Mouse (Mus musculus) heart, postnatal 0 days (tissue): ENCODE data around the gene Tmem136.

Source experiments
- CTCF ChIP-seq: IDR thresholded peaks from 2 replicates; pipeline ENCODE4 v1.5.1; 2016; ENCODE audit warnings: antibody characterized with exemption, control low read depth, low read depth
- EP300 ChIP-seq: IDR thresholded peaks from 2 replicates; pipeline ENCODE4 v1.6.1; 2016; ENCODE audit warnings: antibody characterized with exemption, low read depth

DNA sequence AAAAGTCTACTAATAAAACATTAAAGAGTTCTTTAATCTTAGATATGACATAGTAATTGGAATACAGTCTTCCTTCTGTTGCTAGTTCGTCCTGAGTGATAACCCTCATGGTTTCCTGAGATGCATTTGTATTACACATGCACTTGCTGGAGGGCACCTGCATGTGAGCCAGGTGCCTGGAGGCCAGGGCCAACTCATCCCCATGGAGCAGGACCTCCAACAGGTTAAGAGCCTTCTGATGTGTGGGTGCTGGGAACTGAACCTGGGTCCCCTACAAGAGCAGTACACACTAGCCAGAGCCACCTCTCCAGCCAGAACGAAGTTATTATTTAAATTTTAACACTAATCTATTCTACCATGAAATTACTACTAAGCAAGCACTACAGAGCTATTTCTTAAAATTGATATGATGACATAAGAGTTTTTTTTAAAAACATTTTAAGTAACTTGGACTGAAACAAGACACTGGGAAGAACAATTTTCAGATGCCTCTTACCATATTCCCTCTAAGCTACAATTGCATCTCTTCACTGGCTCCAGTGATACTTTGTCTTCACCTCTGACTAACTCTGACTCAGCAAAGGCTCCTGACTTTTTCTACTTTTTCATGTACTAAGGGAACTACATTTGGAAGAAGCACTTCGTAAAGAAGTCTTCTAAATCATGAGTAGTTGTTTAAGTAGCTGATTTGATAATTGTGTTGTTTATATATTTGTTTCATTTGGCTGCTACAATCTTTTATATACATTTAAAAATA is 18.4 kb downstream of the Tmem136 start:
- no peak for TF ChIP-seq EP300
- no peak for TF ChIP-seq CTCF
